Mouse (Mus musculus) kidney, adult 2 months (tissue): ENCODE data around the gene Gpr4.

Experiments used
- CTCF ChIP-seq: fragments of 200-500 bp; conservative IDR thresholded peaks from 2 replicates; pipeline ENCODE4 v1.5.1; 2011; ENCODE audit warnings: low read depth, mild to moderate bottlenecking, control low read depth, low read length, moderate library complexity, mixed read lengths; ENCODE audit not compliant: insufficient read depth, insufficient read length
- POLR2A ChIP-seq: fragments of 200-500 bp; IDR thresholded peaks from one replicate; pipeline ENCODE4 v1.6.1; 2011; ENCODE audit warnings: low read depth, low read length, control low read depth

DNA sequence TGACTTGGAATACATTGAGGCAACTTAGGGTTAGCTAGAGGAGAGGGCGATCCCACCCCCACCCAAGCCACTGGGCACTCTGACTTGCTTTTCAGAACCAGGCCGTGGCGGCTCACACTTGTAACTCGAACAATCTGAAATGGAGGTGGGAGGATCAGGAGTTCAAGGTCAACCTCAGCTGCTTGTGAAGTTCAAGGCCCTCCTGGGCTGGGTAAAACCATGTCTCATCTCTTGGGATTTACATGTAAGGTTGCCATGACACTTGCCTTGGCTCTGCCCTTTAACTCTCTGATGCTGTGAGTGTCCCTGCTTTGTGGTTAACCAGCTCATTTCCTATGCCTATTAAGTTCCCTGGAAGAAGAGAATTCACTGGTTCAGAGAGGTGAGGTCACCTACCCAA is 2.8 kb upstream of the Gpr4 start:
- no peak for TF ChIP-seq CTCF
- no peak for TF ChIP-seq POLR2A
